8 mouse cellular contexts compared by ENCODE assay signal in genomic region chr15:102224992-102225617, GRCm38 (mm10). TPM values are rescaled to one million over a fixed set of nuclear protein-coding genes. Genes with fewer than 3 reads are reported as not detected.
A peak's percentile ranks its signal among the peaks of the same experiment; 100 is the strongest.
DNase-seq lines count a peak whose midpoint lies in the region; ATAC-seq and TF ChIP-seq lines count a peak whose summit lies in the region.
"Had no signal": no experiment of that assay in that cellular context is flagged by ENCODE, and none has a peak within 500 bp of the region (broad histone marks: within the 10 kb centered on the region; RNA-seq: fewer than 3 reads in every experiment).

No protein-coding gene starts in this region.

- H3K9ac ChIP-seq in forebrain, embryonic 15.5 days (replicated peaks) = no peak overlapping the region
- H3K9ac ChIP-seq in liver, embryonic 14.5 days (replicated peaks) = peak overlapping the region; percentile 40; the same call in 1 of the 2 replicates

- TF ChIP-seq EP300 in liver, embryonic 14.5 days (IDR thresholded peaks at IDR 0.05; ENCODE audit: low read depth) = peak; percentile 56

- ATAC-seq in forebrain, embryonic 15.5 days (replicated peaks) = peak; percentile 42; the same call in 1 of the 2 replicates
- peak; percentile 83 for ATAC-seq in liver, embryonic 14.5 days (ENCODE audit: insufficient read depth)

- H3K4me1 ChIP-seq in E14TG2a.4 (replicated peaks; ENCODE audit: low read depth, low read length) = peaks cover 69% of the 10 kb centered on the region
- peaks cover 15% of the 10 kb centered on the region for H3K4me1 ChIP-seq in forebrain, embryonic 15.5 days
- H3K4me1 ChIP-seq in liver, embryonic 14.5 days (replicated peaks; ENCODE audit: control insufficient read depth in 2 of 2, insufficient read depth in 2 of 2, low read length in 1 of 2) = peaks cover 3 to 11% of the 10 kb centered on the region in 2 experiments

- H3K36me3 ChIP-seq in E14TG2a.4 (ENCODE audit: insufficient read depth, low read length) = peaks cover 28% of the 10 kb centered on the region
- H3K36me3 ChIP-seq in forebrain, embryonic 15.5 days = no peaks in the 10 kb centered on the region
- no peaks in the 10 kb centered on the region for H3K36me3 ChIP-seq in liver, embryonic 14.5 days (replicated peaks; ENCODE audit: control insufficient read depth, insufficient read depth, low read depth)

- H3K27me3 ChIP-seq in E14TG2a.4 (ENCODE audit: insufficient read depth, low read length) = peaks cover 14% of the 10 kb centered on the region
- peaks cover 7% of the 10 kb centered on the region; the same call in 1 of the 2 replicates for H3K27me3 ChIP-seq in forebrain, embryonic 15.5 days
- peaks cover 3% of the 10 kb centered on the region for H3K27me3 ChIP-seq in liver, embryonic 14.5 days (ENCODE audit: control insufficient read depth, insufficient read depth, low read length)

- TF ChIP-seq CTCF in E14TG2a.4 (conservative IDR thresholded peaks at IDR 0.05; ENCODE audit: low read length) = no peak
- 0 out of 2 replicates have a peak, but pooled peaks have one; percentile 3 for TF ChIP-seq CTCF in liver, embryonic 14.5 days (IDR thresholded peaks at IDR 0.05; ENCODE audit: low read depth)

- 13% methylated on average over 21 of the region's 21 CpGs for WGBS in forebrain, embryonic 15.5 days
- 1% methylated on average over 21 of the region's 21 CpGs for WGBS in liver, embryonic 14.5 days (ENCODE audit: insufficient replicate concordance)

- H3K9me3 ChIP-seq in E14TG2a.4 (ENCODE audit: low read length) = no peaks in the 10 kb centered on the region
- no peaks in the 10 kb centered on the region for H3K9me3 ChIP-seq in forebrain, embryonic 15.5 days
- no peaks in the 10 kb centered on the region for H3K9me3 ChIP-seq in liver, embryonic 14.5 days (ENCODE audit: control insufficient read depth, low read length)

- peak overlapping the region; percentile 73 for H3K4me3 ChIP-seq in E14TG2a.4 (replicated peaks; ENCODE audit: low read length)
- peak overlapping the region; percentile 42 for H3K4me3 ChIP-seq in forebrain, embryonic 15.5 days
- H3K4me3 ChIP-seq in liver, embryonic 14.5 days (ENCODE audit: insufficient read depth in 1 of 2, low read depth in 2 of 2, low read length in 2 of 2) = peak overlapping the region; percentile 39 to 42

- no peak overlapping the region for H3K27ac ChIP-seq in forebrain, embryonic 15.5 days (replicated peaks)
- H3K27ac ChIP-seq in liver, embryonic 14.5 days = no peak overlapping the region

- peak; percentile 81 to 82 for DNase-seq in B cell, adult 2 months
- peak in 2 of 3 experiments; percentile 49 to 52 for DNase-seq in liver, embryonic 14.5 days (ENCODE audit: low read depth in 3 of 3, low spot score in 3 of 3)
- peak; percentile 25 for DNase-seq in retina, embryonic 14.5 days (ENCODE audit: low spot score)
- no peak for DNase-seq in gastrocnemius, postnatal 4 days (ENCODE audit: low spot score in 2 of 2)
- no peak for DNase-seq in right cerebral cortex, postnatal 14 days

- H3K4me2 ChIP-seq in forebrain, embryonic 15.5 days (replicated peaks) = peak overlapping the region; percentile 87
- H3K4me2 ChIP-seq in liver, embryonic 14.5 days (ENCODE audit: low read depth) = peak overlapping the region; percentile 82

RNA-seq across cellular contexts. Expression of gene Itgb7, which starts 6.6 kb away (rescaled TPM):
- 0.33 and 0.99 TPM in 2 replicates for polyA plus RNA-seq in forebrain, embryonic 15.5 days (2015; fragmentation: Nextera tagmentation; extraction: Ambion mirVana)
- 1.6 and 2.7 TPM in 2 replicates for polyA plus RNA-seq in liver, embryonic 14.5 days (2012; rRNA removed)
- polyA plus RNA-seq in liver, embryonic 14.5 days (2014; fragmentation: Nextera tagmentation; extraction: Ambion mirVana) = 5.6 and 5.7 TPM in 2 replicates
- 1 to 10 TPM; 1.3 to 2.1 TPM for total RNA-seq in gastrocnemius, postnatal 4 days (2021)

RNA-seq across cellular contexts. Expression of gene Csad, which starts 20.6 kb away (rescaled TPM):
- 44.2 and 45.1 TPM in 2 replicates for polyA plus RNA-seq in forebrain, embryonic 15.5 days (2015; fragmentation: Nextera tagmentation; extraction: Ambion mirVana)
- 14.9 and 17.9 TPM in 2 replicates for polyA plus RNA-seq in liver, embryonic 14.5 days (2012; rRNA removed)
- 22.6 and 24.0 TPM in 2 replicates for polyA plus RNA-seq in liver, embryonic 14.5 days (2014; fragmentation: Nextera tagmentation; extraction: Ambion mirVana)
- 10 to 100 TPM; 41.0 to 43.5 TPM for total RNA-seq in gastrocnemius, postnatal 4 days (2021)

RNA-seq across cellular contexts. Expression of gene Zfp740, which starts 22.1 kb away (rescaled TPM):
- 90.6 and 94.0 TPM in 2 replicates for polyA plus RNA-seq in forebrain, embryonic 15.5 days (2015; fragmentation: Nextera tagmentation; extraction: Ambion mirVana)
- 10.2 and 14.9 TPM in 2 replicates for polyA plus RNA-seq in liver, embryonic 14.5 days (2012; rRNA removed)
- polyA plus RNA-seq in liver, embryonic 14.5 days (2014; fragmentation: Nextera tagmentation; extraction: Ambion mirVana) = 11.7 and 12.0 TPM in 2 replicates
- 10 to 100 TPM; 56.8 to 66.8 TPM for total RNA-seq in gastrocnemius, postnatal 4 days (2021)

RNA-seq across cellular contexts. Expression of gene Rarg, which starts 32.2 kb away (rescaled TPM):
- 5.9 and 6.2 TPM in 2 replicates for polyA plus RNA-seq in forebrain, embryonic 15.5 days (2015; fragmentation: Nextera tagmentation; extraction: Ambion mirVana)
- 2.3 and 2.5 TPM in 2 replicates for polyA plus RNA-seq in liver, embryonic 14.5 days (2012; rRNA removed)
- 1.9 and 2.1 TPM in 2 replicates for polyA plus RNA-seq in liver, embryonic 14.5 days (2014; fragmentation: Nextera tagmentation; extraction: Ambion mirVana)
- total RNA-seq in gastrocnemius, postnatal 4 days (2021) = 10 to 100 TPM; 21.3 to 27.8 TPM

RNA-seq across cellular contexts. Expression of gene Gm9918, which starts 45.3 kb away (rescaled TPM):
- not detected in 2 replicates for polyA plus RNA-seq in forebrain, embryonic 15.5 days (2015; fragmentation: Nextera tagmentation; extraction: Ambion mirVana)
- polyA plus RNA-seq in liver, embryonic 14.5 days (2012; rRNA removed) = 0.04 TPM in 1 of 2 replicates, not detected in the other
- polyA plus RNA-seq in liver, embryonic 14.5 days (2014; fragmentation: Nextera tagmentation; extraction: Ambion mirVana) = 0.04 TPM in 1 of 2 replicates, not detected in the other
- not detected for total RNA-seq in gastrocnemius, postnatal 4 days (2021)
- total RNA-seq: heart, adult 18-20 months had no signal

Comparison
In these comparisons a context has a peak if more than half of its experiments do, and no peak if none do; other contexts are left out.
1. DNase-seq: peak in B cell, adult 2 months (2 of 2), liver, embryonic 14.5 days (2 of 3) and retina, embryonic 14.5 days (single experiment); none in gastrocnemius, postnatal 4 days (0 of 2) and right cerebral cortex, postnatal 14 days (single experiment).
2. Peak in every context shown above with its lines, with median percentiles within 50 percentile points of each other: H3K4me3 ChIP-seq.